Mouse (Mus musculus): ENCODE results near the gene Adap2.

Gene Adap2

DNA sequence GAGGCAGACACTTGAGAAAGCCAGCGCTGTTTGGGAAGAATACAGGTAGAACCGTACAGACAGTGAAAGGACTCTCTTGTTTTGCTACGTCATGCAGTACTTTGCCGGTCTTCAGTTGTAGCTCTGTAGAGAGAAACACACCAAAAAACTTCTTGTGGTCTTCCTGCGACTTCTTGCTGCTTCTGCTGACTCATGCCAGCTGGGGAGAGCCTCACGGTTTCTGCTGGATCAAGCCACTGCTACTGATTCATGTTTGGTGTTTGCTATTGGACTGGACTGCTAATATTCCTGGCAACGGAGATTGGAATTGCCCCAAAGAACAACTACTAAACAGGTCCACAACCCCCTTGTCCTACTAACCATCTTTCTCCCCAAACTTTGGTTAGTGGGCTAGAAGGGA is 42.4 kb downstream of the Adap2 start:
- no peak for DNase-seq (ENCODE audit: low spot score in 2 of 2)

DNA sequence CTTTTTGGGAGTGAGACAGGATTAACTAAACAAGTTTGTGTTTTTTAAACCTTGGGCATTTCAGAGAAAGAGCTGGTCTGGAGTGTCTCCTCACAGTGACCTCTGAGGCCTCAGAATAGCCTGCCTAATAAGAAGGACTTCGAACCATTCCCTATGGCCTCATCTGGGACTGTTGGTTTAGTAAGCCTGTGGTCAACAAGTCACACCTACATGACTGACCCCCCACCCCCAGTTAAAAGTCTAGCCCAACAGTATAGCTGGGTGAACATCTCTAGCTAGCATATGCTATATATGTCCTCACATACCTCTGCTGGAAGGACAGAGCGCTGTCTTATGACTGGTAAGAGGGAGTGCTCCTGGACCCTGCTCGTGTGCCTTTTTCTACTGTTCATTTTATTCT is 45.4 kb downstream of the Adap2 start:
- no peak for DNase-seq (ENCODE audit: low spot score in 2 of 2)

DNA sequence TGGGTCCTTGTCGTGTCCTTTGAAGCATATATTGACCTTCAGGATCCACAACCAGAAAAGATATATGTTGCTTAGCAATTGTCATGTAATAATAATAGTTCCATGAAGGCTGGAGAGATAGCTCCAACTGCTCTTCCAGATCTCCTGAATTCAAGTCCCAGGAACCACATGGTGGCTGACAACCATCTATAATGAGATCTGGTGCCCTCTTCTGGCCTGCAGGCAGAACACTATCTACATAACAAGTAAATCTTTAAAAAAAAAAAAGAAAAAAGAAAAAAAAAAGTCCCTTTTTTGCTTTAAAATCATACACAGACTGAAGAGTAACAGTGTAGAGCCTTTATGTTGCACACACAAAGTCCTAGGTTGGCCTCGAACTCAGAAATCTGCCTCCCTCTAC is 45.9 kb downstream of the Adap2 start:
- DNase-seq (ENCODE audit: low spot score in 2 of 2), result no peak

DNA sequence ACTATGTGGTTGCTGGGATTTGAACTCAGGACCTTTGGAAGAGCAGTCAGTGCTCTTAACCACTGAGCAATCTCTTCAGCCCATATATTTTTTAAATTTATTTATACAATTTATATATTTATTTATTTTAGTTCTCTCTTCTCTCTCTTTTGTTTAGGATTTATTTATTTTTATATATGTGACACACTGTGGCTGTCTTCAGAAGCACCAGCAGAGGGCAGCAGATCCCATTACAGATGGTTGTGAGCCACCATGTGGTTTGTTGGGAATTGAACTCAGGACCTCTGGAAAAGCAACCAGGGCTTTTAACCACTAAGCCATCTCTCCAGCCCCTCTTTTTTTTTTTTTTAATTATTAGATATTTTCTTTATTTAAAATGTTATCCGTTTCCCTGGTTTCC is 46.4 kb downstream of the Adap2 start:
- DNase-seq (ENCODE audit: low spot score in 2 of 2), result peak in 1 of 2 experiments; percentile 30

DNA sequence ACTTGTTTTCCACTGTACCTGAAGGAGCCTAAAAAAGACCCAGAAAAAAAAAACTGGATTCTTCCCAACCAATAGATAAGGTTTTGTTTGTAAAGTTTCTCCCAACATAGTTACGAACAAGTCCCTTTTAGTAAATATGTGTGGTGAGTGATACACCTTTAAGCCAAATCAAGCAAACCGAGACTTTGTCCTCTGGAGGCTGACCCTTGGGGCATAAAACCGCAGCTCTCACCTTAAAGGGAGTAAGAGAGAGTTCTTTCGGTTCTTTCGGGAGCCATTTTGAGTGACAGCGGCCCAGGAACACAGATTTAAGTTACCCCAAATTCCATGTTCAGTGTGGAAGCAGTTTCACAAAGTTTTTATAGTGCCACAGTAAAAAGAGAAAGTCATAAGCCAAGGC is 48.4 kb downstream of the Adap2 start:
- DNase-seq (ENCODE audit: low spot score in 2 of 2), result no peak

DNA sequence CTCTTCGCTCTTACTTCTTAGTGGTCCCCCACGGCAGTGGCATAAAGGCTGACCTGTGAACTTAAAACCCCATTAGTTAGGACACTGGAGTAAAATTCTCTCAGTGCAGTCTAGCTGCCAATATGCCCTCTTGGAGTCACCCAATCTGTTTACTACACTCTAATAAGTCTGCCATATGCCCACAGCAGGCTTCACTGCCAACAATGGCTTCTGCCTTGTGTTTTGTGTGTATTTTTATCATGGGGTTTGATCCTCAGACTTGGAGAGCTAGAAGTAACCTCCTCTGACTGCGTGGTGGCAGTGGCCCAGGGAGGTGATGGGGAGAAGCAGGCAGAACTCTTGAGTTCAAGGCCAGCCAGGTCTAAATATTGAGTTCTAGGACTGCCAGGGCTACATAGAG is 50.1 kb downstream of the Adap2 start:
- DNase-seq (ENCODE audit: low spot score in 2 of 2), result no peak

DNA sequence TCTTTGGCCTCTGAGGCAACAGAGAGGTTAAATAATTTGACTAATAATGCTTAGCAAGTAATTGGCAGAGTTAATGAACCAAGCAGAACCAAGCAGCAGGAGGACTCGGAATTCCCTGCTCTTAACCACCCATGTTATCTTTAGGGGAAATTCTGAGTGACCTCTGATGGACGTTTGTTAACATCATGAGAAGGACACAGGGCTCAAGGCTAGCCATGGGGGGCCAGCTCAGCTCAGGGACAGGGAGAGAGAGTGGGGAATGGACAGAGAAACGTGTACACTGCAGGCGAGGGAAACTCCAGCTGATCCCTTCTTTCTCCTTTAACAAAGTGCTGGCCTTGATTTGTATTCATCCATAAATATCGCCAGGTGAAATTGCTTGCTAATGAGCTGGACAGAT is 51.0 kb downstream of the Adap2 start:
- DNase-seq (ENCODE audit: low spot score in 2 of 2), result no peak

DNA sequence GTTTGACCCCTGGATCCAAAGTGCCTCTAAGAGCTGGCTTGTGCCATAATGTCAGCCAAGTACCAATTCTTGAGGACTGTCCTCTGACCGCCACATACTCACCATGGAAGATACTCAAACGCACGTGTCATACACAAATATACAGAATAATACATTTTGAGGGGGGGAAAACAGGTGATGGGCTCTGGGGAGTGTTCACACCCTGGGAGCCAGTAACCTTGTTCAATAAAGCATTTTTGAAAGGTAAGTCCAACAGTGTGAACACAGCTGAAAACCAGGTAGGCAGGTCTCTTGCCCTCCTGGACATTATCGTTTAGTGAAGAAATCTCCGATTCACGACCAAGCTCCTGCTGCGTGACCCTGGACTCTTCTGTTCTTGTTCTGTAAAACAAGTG is 54.6 kb downstream of the Adap2 start:
- DNase-seq (ENCODE audit: low spot score in 2 of 2), result no peak

DNA sequence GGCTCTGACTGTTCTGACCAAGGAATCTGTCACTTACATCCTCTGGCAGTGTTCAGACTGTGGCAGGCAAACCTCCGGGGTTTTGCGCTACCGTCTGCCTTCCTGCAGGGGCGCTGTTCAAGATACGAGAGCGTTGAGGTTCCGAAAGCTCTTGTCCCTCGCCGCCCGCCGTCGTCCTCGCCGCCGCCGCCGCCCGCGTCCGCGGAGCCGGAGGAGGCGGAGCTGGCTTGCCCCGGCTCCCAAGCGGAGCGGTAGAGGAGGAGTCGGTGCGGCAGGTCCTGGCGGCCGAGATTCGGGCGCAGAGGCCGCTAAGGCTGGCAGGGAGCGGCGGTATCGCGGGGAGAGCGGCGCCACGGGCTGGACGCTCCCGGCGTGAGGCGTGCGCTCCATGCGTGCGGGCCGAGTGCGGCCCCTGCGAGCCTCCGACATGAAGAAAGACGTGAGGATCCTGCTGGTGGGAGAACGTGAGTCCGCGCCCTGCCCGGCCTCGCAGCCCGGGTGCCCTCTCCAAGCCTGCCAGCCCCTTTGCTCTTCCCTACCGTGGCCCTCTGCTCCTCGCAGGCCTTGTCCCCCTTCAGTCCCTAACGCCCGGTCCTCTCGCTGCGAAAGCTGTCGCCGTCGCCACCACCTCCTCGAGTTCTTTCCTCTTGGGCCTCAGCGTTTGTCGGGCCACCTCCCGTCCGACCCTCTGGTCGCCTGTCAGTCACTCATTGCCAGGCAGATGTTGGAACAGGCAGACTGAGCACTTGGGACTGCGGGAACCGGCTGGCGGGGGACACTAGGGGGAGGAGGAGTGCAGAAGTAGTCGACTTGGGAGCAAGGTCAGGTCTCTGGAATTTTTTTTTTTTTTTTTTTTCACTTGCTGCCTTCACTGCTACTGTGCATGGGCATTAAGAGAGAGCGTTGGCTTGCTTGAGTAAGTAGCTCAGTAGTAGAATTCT is 55.2 kb downstream of the Adap2 start, which contains the start of gene Rhot1:
TSS of gene Rhot1 (plus strand) at position 160 of the 941 bp plus-strand sequence.
- peak; percentile 92 to 95 for DNase-seq (ENCODE audit: low spot score in 2 of 2)

DNA sequence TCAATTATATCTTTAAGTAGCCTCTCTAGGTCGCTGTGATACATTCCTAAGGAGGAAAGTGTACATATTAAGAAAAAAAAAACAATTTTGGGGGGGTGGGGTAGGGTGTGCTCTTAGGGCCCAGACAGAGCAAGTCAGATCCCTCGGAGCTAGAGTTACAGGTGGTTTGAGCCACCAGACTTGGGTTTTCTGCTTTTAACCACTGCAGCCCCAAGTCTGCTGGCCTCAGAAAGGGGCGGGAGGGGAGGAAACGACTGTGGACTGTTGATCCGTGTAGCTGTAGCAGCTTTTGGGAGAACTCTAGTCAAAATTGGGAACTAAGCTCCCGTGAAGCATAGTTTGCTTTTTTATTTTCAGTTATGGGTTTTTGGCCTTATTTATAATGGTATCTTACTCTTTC is 56.4 kb downstream of the Adap2 start:
- no peak for DNase-seq (ENCODE audit: low spot score in 2 of 2)

DNA sequence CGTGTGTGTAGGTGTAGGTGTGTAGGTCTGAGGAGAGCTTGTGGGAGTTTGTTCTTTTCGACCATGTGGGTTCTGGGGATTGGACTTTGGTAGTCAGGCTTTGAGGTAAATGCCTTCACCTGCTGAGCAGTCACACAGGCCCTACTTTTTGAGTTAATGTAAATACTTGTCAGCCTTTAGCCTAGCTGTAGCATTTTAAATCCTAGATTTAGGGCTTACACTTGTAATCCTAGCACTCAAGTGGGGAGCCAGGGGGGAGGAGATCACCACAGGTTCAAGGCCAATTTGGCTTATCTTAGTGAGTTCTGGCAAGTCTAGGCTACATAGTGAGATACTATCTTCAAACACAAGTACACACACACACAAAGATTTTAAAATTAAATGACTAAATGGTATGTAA is 58.4 kb downstream of the Adap2 start:
- DNase-seq (ENCODE audit: low spot score in 2 of 2), result no peak

DNA sequence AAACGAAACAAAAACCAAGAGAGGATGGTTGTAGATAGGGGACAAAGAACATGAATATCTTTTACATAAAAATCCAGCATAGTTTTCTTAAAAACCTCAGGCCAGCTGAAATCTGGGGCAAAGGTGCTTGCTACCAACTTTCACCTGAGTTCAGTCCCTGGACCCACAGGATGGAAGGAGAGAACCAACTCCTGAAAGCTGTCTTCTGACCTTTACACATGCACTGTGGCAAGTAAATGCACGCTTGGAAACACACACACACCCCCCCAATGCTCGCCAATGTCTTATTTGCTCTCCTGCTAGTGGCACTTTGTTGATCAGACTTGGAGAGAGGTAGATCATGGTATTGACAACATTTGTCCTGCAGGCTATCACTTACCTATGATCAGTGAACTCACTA is 61.4 kb downstream of the Adap2 start:
- no peak for DNase-seq (ENCODE audit: low spot score in 2 of 2)

DNA sequence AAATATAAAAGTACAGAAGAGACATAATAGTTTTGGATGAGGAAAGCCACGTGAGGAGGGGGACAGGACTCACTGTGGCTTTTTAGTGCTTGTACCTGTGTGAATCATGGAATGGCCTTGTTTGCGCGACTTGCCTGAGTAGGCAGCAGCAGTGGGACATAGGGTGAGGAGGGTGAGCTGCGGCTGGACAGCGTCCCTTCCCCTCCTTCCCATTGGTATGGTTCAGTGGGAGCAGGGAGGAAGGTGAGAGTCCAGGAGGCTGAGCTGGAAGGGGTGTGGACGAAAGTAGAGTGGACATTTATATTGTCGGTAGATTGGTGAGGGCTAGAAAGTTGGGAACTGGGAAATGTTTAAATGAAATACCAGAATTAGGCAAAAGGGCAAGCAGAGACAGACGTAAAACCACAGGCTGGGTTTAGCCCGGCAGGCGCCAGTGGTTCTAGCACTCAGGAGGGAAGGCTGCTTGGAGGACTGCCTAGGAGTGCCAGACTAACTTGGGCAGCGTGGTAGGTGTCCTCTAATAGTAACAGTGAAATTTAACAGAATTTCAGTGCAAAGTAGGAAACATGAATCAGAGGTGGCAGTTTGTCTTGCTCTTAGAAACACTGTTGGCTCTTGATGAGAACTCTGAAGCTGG is 64.9 kb downstream of the Adap2 start:
- DNase-seq (ENCODE audit: low spot score in 2 of 2), result no peak

All from natural killer cell, adult 2 months (primary cell).